Mouse (Mus musculus) gastrocnemius, adult 18-20 months (tissue): ENCODE results near the gene Zfp169. TPM values are rescaled to one million over a fixed set of nuclear protein-coding genes. Genes with fewer than 3 reads are reported as not detected.
"Not testable (repeated sequence)": the region's sequence is repeated elsewhere in the genome, so short reads cannot be mapped to it uniquely, and the experiment has no call there.

Experiments used
- DNase-seq: peaks from one replicate; pipeline ENCODE4 v3.0.0; 2021; ENCODE audit warnings: low spot score
- microRNA-seq: library from miRNA; unstranded; fragments of <30 nt; microRNA quantifications from one replicate; pipeline ENCODE4 v1.2.0, GENCODE M21; 2021
- total RNA-seq, 2 experiments: library from RNA; stranded (reverse); gene quantifications; 2 replicates each; pipeline ENCODE4 v1.2.3; 2021

Gene Zfp169
- total RNA-seq, 2 experiments from 2014 or later: 3.1 to 4.0 TPM

- not testable (repeated sequence) for DNase-seq
Measured at GRCm38 (mm10) chr13:48519122-48519521, 5.9 kb upstream of the Zfp169 start.

DNA sequence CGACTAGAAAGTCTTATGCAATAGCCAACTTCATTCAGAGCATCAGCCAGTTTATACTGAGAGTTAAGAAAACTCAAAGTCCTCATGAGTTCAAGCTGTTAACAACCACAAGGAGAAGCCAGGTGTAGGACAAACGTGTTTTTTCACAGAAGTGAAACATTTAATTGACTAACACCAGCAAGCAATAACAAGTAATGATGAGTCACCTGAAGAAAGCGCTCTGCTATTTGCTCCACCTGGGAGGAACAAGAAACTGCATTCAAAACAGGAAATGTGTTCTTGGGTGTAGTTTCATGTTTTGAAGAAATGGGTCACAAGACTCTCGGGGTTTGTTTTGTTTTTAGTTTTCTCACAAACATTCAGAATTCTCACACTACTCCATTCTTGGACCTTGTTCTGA lies 2.6 kb upstream of the Zfp169 start:
- no peak for DNase-seq

GRCm38 (mm10) chr13:48508661-48509060 lies 4.6 kb downstream of the Zfp169 start:
- DNase-seq: no peak

GRCm38 (mm10) chr13:48502422-48502821 lies 10.8 kb downstream of the Zfp169 start:
- no peak for DNase-seq

GRCm38 (mm10) chr13:48498676-48499075 lies 14.6 kb downstream of the Zfp169 start:
- DNase-seq: no peak

DNA sequence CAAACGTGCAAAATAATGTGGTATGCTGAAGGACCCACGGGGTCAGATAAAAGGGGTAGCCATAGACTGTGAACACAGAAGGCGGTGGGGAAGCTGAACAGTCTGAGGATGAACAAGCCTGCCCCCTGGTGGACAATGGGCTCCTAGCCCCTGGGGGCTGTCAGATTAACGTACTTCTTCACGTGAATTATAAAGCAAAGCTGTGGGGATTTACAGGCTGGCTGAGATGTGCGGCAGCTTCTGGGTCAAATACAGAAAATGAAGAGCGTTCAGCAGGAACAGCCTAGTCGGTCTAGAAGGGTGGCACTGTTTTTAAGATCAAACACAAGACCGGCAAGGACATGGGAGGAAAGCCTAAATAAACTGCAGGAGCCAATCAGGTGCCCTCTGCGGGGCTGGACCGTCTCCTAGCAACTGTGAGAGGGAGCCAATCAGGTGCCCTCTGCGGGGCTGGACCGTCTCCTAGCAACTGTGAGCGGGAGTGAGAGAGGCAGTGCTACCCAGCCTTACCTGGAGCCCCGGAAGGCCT lies 15.5 kb downstream of the Zfp169 start:
- DNase-seq: peak; percentile 40

DNA sequence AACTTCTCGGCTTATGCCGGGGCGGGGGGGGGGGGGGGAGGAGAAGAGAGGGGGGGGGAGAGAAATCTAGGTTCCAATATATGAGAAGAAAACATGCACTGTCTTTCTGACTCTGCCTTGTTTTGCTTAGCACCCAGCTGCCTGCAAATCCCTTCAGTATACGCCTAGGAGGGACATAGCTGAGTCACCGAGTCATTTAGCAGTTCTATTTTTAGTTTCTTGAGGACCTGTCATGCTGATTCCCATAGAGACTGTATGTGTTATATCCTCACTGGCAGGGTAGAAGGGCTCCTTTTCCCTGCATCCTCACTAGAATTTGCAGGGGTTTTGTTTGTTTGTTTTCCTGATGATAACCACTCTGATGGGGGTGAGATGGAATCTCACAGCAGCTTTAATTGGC lies 20.1 kb downstream of the Zfp169 start:
- peak; percentile 31 for DNase-seq

- no peak for DNase-seq
Measured at GRCm38 (mm10) chr13:48490396-48491182, 22.7 kb downstream of the Zfp169 start.

- no peak for DNase-seq
Measured at GRCm38 (mm10) chr13:48483606-48484005, 29.6 kb downstream of the Zfp169 start.

DNA sequence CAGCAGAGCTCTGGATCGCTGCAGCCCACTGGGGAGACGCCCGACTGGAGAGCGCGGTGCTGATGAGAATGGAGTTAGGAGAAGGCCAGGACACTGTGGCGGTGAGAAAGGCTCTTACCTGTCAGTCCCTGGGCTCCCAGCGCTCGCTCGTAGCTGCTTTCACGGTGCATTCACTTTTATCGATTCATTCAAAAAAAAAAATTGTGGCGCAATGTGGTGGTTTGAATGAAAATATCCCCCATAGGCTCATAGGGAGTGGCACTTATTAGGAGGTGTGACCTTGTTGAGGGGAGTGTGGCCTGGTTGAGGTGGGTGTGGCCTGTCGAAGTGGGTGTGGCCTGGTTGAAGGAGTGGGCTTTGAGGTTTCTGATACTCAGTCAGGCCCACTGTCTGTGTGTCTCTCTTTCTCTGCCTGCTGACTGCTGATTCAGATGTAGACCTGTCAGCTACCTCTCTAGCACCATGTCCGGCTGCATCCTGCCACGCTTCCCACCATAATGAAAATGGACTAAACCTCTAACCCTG lies 44.5 kb downstream of the Zfp169 start:
- DNase-seq: no peak

GRCm38 (mm10) chr13:48466186-48466585 lies 47.1 kb downstream of the Zfp169 start:
- DNase-seq: no peak

DNA sequence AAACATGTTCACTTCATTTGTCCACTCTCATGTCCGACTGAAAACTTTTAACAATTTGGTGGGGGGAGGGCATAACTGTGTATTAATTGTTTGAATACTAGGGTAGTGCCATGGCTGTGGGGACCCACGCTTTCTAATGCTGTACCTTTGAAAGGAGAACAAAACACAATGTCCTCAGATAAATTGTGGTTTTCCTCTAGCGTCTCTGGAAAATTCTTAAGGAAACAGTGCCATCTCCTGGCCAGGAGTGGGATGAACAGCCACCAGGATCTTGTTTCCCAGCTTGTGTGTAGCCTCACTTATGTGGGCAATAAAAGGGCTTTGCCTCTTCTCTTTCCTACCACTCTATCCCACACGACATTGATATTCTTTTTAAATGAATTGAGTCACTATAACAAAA lies 49.1 kb downstream of the Zfp169 start:
- DNase-seq: peak; percentile 59

GRCm38 (mm10) chr13:48459280-48459679 lies 54.0 kb downstream of the Zfp169 start:
- DNase-seq: no peak

GRCm38 (mm10) chr13:48448119-48448518 lies 65.1 kb downstream of the Zfp169 start:
- no peak for DNase-seq

- DNase-seq: no peak
Measured at GRCm38 (mm10) chr13:48443996-48444395, 69.3 kb downstream of the Zfp169 start.

DNA sequence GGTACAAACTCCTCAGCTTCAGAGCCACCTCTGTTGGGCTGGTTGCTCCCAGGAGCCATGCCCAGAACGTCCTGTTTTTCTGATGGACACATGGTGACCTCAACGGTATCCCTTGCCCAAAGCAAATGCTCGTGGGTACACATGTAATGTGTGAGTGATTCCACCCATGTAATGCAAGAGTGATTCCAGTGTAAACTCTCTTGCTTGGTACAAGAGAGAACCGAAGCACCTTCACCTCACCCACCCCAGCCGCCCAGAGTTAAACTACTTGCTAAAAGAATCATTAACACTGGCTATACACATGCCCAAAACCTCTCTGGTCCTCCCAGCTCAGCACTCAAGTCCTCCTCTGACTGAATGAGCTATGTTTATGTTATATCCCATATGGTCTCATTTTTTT lies 74.9 kb downstream of the Zfp169 start:
- no peak for DNase-seq

Small RNA genes within 50 kb of the gene (microRNA-seq; reads per million reads assigned to microRNA genes)
- gene Gm24111 (not detected), gene Mirlet7a-1 (300 reads per million, percentile 70 among the genes with 10 or more reads in this experiment), gene Mirlet7d (23,979 reads per million, percentile 96 among the genes with 10 or more reads in this experiment), gene Mirlet7f-1 (not detected)

Other genes with a start within 250 kb of the Zfp169 start
- gene A830005F24Rik, start 119 bp upstream of the Zfp169 start, total RNA-seq: under 1 TPM; 0.31 to 0.41 TPM
- 1 to 10 TPM; 3.7 to 3.8 TPM for gene Ptpdc1, start 112.2 kb upstream of the Zfp169 start, total RNA-seq
- gene Barx1, start 149.5 kb upstream of the Zfp169 start, total RNA-seq: not detected